Mouse (Mus musculus) cerebellum, adult 2 months (tissue): ENCODE results near the gene Pla2g6. TPM values are rescaled to one million over a fixed set of nuclear protein-coding genes. Genes with fewer than 3 reads are reported as not detected.

Experiments
- DNase-seq, 2 experiments: peaks; one replicate each; pipeline ENCODE4 v3.0.0; 2021
- H3K27ac ChIP-seq: fragments of 200-500 bp; 2 replicates; pipeline ENCODE4 v1.5.1; 2012; ENCODE audit warnings: low read length, control low read depth, inconsistent platforms; ENCODE audit not compliant: insufficient read depth
- H3K27me3 ChIP-seq: fragments of 200-500 bp; 2 replicates; pipeline ENCODE4 v1.6.1; 2012; ENCODE audit warnings: inconsistent platforms, mild to moderate bottlenecking, low read length, moderate library complexity; ENCODE audit not compliant: control insufficient read depth, insufficient read depth
- H3K4me1 ChIP-seq: fragments of 200-500 bp; 2 replicates; pipeline ENCODE4 v1.6.1; 2011; ENCODE audit warnings: low read length; ENCODE audit not compliant: control insufficient read depth, insufficient read depth
- H3K4me3 ChIP-seq: fragments of 200-500 bp; replicated peaks from 2 replicates; pipeline ENCODE3; 2011; ENCODE audit warnings: mild to moderate bottlenecking, low read depth, low read length, control low read depth; ENCODE audit not compliant: insufficient read depth
- CTCF ChIP-seq: fragments of 200-500 bp; IDR thresholded peaks from 2 replicates; pipeline ENCODE4 v1.5.1; 2011; ENCODE audit warnings: low read depth, mild to moderate bottlenecking, control low read depth, low read length, moderate library complexity, borderline replicate concordance; ENCODE audit not compliant: insufficient read depth
- POLR2A ChIP-seq: fragments of 200-500 bp; IDR thresholded peaks from 2 replicates; pipeline ENCODE4 v1.6.1; 2011; ENCODE audit warnings: low read length, control low read depth, borderline replicate concordance; ENCODE audit not compliant: insufficient read depth
- WGBS: fragments of 180-500 bp; shearing (Covaris S2); methylation state at CpG from one replicate; pipeline ENCODE4 v1.1.7; 2018; 5-methylcytosine and 5-hydroxymethylcytosine counted together
- polyA plus RNA-seq: library from polyadenylated mRNA; depleted of rRNA; stranded (reverse); fragments of >200 nt; gene quantifications from 2 replicates; pipeline ENCODE4 v1.2.3, GENCODE M21; 2012; rRNA removed

Gene Pla2g6
- 26.1 and 27.3 TPM in 2 replicates for polyA plus RNA-seq

- no peak for TF ChIP-seq CTCF
- peak; percentile 81; the same call in 1 of the 2 replicates for TF ChIP-seq POLR2A
- Histone ChIP-seq H3K4me3 (peak within 1 kb of the TSS; percentile 89), H3K4me1 (peaks cover 7% of the 10 kb centered on the region), H3K27me3 (no peaks in the 10 kb centered on the region), H3K27ac (peak within 1 kb of the TSS; percentile 81)
- 4% methylated on average over 46 of the region's 46 CpGs for WGBS
- DNase-seq = peak; percentile 98 to 99
Measured at GRCm38 (mm10) chr15:79328058-79328938, at the start of gene Pla2g6. Gene Pla2g6 (minus strand): TSS chr15:79328390.

- TF ChIP-seq POLR2A = no peak
- TF ChIP-seq CTCF = peak; percentile 17; the same call in 1 of the 2 replicates
- Histone ChIP-seq H3K27ac (peak overlapping the region; percentile 10; the same call in 1 of the 2 replicates), H3K4me3 (no peak overlapping the region), H3K27me3 (no peaks in the 10 kb centered on the region), H3K4me1 (peaks cover 13% of the 10 kb centered on the region)
- DNase-seq = peak; percentile 22 to 34
- 54% methylated on average over 6 of the region's 6 CpGs for WGBS
Measured at GRCm38 (mm10) chr15:79377681-79378080, 49.5 kb upstream of the Pla2g6 start.

DNA sequence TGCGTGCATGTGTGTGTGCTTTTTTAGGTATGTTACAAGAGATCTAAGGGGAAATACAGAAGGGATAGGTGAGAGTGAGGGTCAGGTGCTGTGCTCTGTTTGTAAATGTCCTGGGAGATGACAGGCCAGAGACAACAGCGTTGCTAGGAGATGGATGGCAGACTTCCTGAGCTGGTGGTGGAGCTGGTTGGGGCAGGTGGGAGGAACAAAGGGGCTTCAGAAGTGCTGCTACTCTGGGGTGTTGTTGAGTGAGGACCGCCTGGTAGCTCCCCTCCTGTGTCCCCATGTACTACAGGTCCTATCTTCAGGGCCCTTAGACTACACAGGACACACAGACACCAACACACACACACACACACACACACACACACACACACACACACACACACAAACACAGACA lies 46.6 kb upstream of the Pla2g6 start:
- DNase-seq = no peak
- WGBS = 66% methylated on average over 3 of the region's 3 CpGs
- Histone ChIP-seq H3K4me3 (no peak overlapping the region), H3K27me3 (no peaks in the 10 kb centered on the region), H3K4me1 (no peaks in the 10 kb centered on the region), H3K27ac (no peak overlapping the region)
- TF ChIP-seq CTCF = no peak
- no peak for TF ChIP-seq POLR2A

GRCm38 (mm10) chr15:79370281-79370843 lies 42.2 kb upstream of the Pla2g6 start:
- H3K4me1 ChIP-seq = no peaks in the 10 kb centered on the region
- no peaks in the 10 kb centered on the region for H3K27me3 ChIP-seq
- H3K27ac ChIP-seq = no peak overlapping the region
- 65% methylated on average over 7 of the region's 7 CpGs for WGBS
- no peak overlapping the region for H3K4me3 ChIP-seq
- no peak for DNase-seq
- TF ChIP-seq CTCF = no peak
- TF ChIP-seq POLR2A = no peak

DNA sequence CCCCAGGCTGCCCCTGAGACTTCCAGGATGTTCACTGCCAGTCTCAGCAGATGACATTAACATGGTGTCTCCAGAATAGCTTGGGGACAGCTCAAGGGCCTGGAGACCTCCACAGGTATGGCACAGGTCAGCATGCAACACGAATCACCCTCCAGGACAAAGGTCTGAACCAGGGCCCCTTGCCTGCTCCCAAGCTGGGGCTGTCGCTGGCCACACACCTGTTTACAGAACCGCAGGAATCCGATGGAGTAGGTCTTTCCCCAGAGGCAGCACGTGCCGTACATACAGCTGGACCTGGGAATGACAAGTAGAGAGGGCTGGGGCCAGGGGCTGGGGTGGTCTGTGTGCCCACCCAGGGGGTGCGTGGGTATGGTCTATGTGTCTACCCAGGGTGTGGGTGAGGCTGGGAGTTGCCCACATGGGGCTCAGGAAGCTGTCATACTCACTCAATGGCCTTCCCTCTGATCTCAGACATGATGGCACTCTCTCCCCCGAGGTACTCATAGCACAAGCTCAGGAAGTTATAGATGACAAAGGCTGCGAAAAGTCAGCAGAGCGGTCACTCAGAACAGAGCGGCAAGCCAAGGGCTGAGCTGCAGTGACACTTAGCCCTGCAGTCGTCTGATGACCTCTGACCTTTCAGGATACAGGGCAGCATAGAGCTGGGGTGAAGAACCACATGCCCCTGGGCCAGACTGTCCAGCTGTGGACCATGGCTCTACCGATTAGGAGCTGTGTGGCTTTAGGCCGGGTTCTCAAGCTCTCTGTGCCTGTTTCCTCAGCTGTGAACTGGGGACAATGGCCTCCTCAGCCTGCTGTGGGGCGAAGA lies 41.5 kb upstream of the Pla2g6 start:
- DNase-seq = no peak
- H3K4me1 ChIP-seq = no peaks in the 10 kb centered on the region
- no peaks in the 10 kb centered on the region for H3K27me3 ChIP-seq
- no peak overlapping the region for H3K4me3 ChIP-seq
- no peak overlapping the region for H3K27ac ChIP-seq
- WGBS = 61% methylated on average over 15 of the region's 15 CpGs
- TF ChIP-seq POLR2A (no peak), CTCF (no peak)

GRCm38 (mm10) chr15:79368861-79369440 lies 40.8 kb upstream of the Pla2g6 start:
- Histone ChIP-seq H3K27me3 (no peaks in the 10 kb centered on the region), H3K27ac (no peak overlapping the region), H3K4me3 (no peak overlapping the region), H3K4me1 (no peaks in the 10 kb centered on the region)
- whole genome bisulfite sequencing = 83% methylated on average over 8 of the region's 8 CpGs
- DNase-seq = no peak
- TF ChIP-seq CTCF (no peak), POLR2A (no peak)

- TF ChIP-seq CTCF (no peak), POLR2A (no peak)
- H3K4me1 ChIP-seq = no peaks in the 10 kb centered on the region
- WGBS = 56% methylated on average over 14 of the region's 14 CpGs
- H3K27me3 ChIP-seq = no peaks in the 10 kb centered on the region
- no peak overlapping the region for H3K27ac ChIP-seq
- DNase-seq = no peak
- H3K4me3 ChIP-seq = no peak overlapping the region
Measured at GRCm38 (mm10) chr15:79368313-79368811, 40.2 kb upstream of the Pla2g6 start.
